Mouse (Mus musculus) MEL (cell line): ENCODE measurements around the gene Tmem199. TPM values are rescaled to one million over a fixed set of nuclear protein-coding genes. Genes with fewer than 3 reads are reported as not detected.
"Not testable (repeated sequence)": the region's sequence is repeated elsewhere in the genome, so short reads cannot be mapped to it uniquely, and the experiment has no call there.

Experiments used
- DNase-seq: peaks from one replicate; pipeline ENCODE4 v3.0.0; 2011; ENCODE audit warnings: low read depth, low spot score
- H3K27ac ChIP-seq: 2 replicates; pipeline ENCODE4 v1.5.1; 2012; ENCODE audit warnings: low read depth, mild to moderate bottlenecking, control low read depth, low read length, moderate library complexity; ENCODE audit not compliant: control insufficient read depth
- H3K27me3 ChIP-seq, 2 experiments: fragments of 150-350 bp in 1 of 2; sonication (generic) in 1 of 2; 2 replicates each; pipeline ENCODE4 v1.6.1; 2012; ENCODE audit warnings: low read length in 2 of 2, mild to moderate bottlenecking in 2 of 2, improper control_type of control experiment in 1 of 2, moderate library complexity in 1 of 2; ENCODE audit not compliant: insufficient read depth in 2 of 2, control insufficient read depth in 1 of 2
- H3K36me3 ChIP-seq, 2 experiments: 2 replicates each; pipeline ENCODE4 v1.6.1; 2012 to 2014; ENCODE audit warnings: low read length in 2 of 2, improper control_type of control experiment in 1 of 2, inconsistent platforms in 1 of 2, mild to moderate bottlenecking in 1 of 2; ENCODE audit not compliant: insufficient read depth in 2 of 2, control insufficient read depth in 1 of 2
- H3K4me1 ChIP-seq, 2 experiments: fragments of 150-350 bp in 1 of 2; sonication (generic) in 1 of 2; 2 replicates each; pipeline ENCODE4 v1.6.1; 2012; ENCODE audit warnings: low read length in 2 of 2, improper control_type of control experiment in 1 of 2, mild to moderate bottlenecking in 1 of 2; ENCODE audit not compliant: insufficient read depth in 2 of 2, control insufficient read depth in 1 of 2
- H3K4me3 ChIP-seq, 2 experiments: fragments of 150-350 bp in 1 of 2; sonication (generic) in 1 of 2; 2 replicates each; pipeline ENCODE4 v1.5.1; 2012; ENCODE audit warnings: low read depth in 2 of 2, low read length in 2 of 2, mild to moderate bottlenecking in 2 of 2, moderate library complexity in 2 of 2, control low read depth in 1 of 2, improper control_type of control experiment in 1 of 2; ENCODE audit not compliant: control insufficient read depth in 1 of 2, insufficient read depth in 1 of 2
- H3K79me2 ChIP-seq: 2 replicates; pipeline ENCODE4 v1.6.1; 2012; ENCODE audit warnings: mild to moderate bottlenecking, low read length, moderate library complexity; ENCODE audit not compliant: control insufficient read depth, poor library complexity, insufficient read depth
- H3K9ac ChIP-seq: 2 replicates; pipeline ENCODE4 v1.6.1; 2012; ENCODE audit warnings: low read depth, mild to moderate bottlenecking, control low read depth, low read length, moderate library complexity; ENCODE audit not compliant: control insufficient read depth, poor library complexity, severe bottlenecking
- H3K9me3 ChIP-seq: fragments of 150-350 bp; sonication (generic); replicated peaks from 2 replicates; pipeline ENCODE4 v1.6.1; 2012; ENCODE audit warnings: mild to moderate bottlenecking, low read length, improper control_type of control experiment, moderate library complexity; ENCODE audit not compliant: insufficient read depth
- BHLHE40 ChIP-seq: IDR thresholded peaks from 2 replicates; pipeline ENCODE4 v1.6.1; 2012; ENCODE audit warnings: low read depth, mild to moderate bottlenecking, inconsistent platforms, low read length, improper control_type of control experiment, borderline replicate concordance
- CHD2 ChIP-seq: IDR thresholded peaks from 2 replicates; pipeline ENCODE4 v1.6.1; 2011; ENCODE audit warnings: low read length, improper control_type of control experiment
- CTCF ChIP-seq, 3 experiments: IDR thresholded peaks in 2 of 3; conservative IDR thresholded peaks in 1 of 3; 2 replicates each; pipeline ENCODE4 v1.5.1; 2011 to 2012; ENCODE audit warnings: low read length in 3 of 3, low read depth in 2 of 3, mild to moderate bottlenecking in 2 of 3, improper control_type of control experiment in 1 of 3, inconsistent platforms in 1 of 3, mixed read lengths in 1 of 3, moderate library complexity in 1 of 3; ENCODE audit not compliant: control insufficient read depth in 1 of 3, insufficient read depth in 1 of 3, poor library complexity in 1 of 3, severe bottlenecking in 1 of 3
- E2F4 ChIP-seq: IDR thresholded peaks from 2 replicates; pipeline ENCODE4 v1.6.1; 2011; ENCODE audit warnings: low read depth, low read length, improper control_type of control experiment, borderline replicate concordance
- ELF1 ChIP-seq: IDR thresholded peaks from 2 replicates; pipeline ENCODE4 v1.6.1; 2014; ENCODE audit warnings: low read depth, mild to moderate bottlenecking, inconsistent platforms, low read length, improper control_type of control experiment, moderate library complexity
- JUND ChIP-seq: IDR thresholded peaks from 2 replicates; pipeline ENCODE4 v1.6.1; 2011; ENCODE audit warnings: low read depth, mild to moderate bottlenecking, improper control_type of control experiment, low read length
- MAZ ChIP-seq: IDR thresholded peaks from 2 replicates; pipeline ENCODE4 v1.6.1; 2012; ENCODE audit warnings: low read depth, mild to moderate bottlenecking, inconsistent platforms, low read length, improper control_type of control experiment
- MYB ChIP-seq: IDR thresholded peaks from 2 replicates; pipeline ENCODE4 v1.6.1; 2011; ENCODE audit warnings: mild to moderate bottlenecking, low read depth, low read length, improper control_type of control experiment
- NELFE ChIP-seq: IDR thresholded peaks from 2 replicates; pipeline ENCODE4 v1.6.1; 2011; ENCODE audit warnings: low read depth, low read length, improper control_type of control experiment
- POLR2A ChIP-seq, 2 experiments: IDR thresholded peaks; 2 replicates each; pipeline ENCODE4 v1.6.1; 2011 to 2012; ENCODE audit warnings: low read length in 2 of 2, mild to moderate bottlenecking in 2 of 2, control low read depth in 1 of 2, improper control_type of control experiment in 1 of 2, low read depth in 1 of 2, moderate library complexity in 1 of 2; ENCODE audit not compliant: control insufficient read depth in 1 of 2, insufficient read depth in 1 of 2, poor library complexity in 1 of 2
- RAD21 ChIP-seq: IDR thresholded peaks from 2 replicates; pipeline ENCODE4 v1.6.1; 2011; ENCODE audit warnings: mild to moderate bottlenecking, low read depth, low read length, improper control_type of control experiment
- SMC3 ChIP-seq: IDR thresholded peaks from 2 replicates; pipeline ENCODE4 v1.6.1; 2011; ENCODE audit warnings: low read depth, low read length, improper control_type of control experiment
- UBTF ChIP-seq: IDR thresholded peaks from 2 replicates; pipeline ENCODE4 v1.6.1; 2012; ENCODE audit warnings: low read depth, mild to moderate bottlenecking, inconsistent platforms, low read length, improper control_type of control experiment, moderate library complexity, borderline replicate concordance; ENCODE audit not compliant: insufficient read depth
- ZKSCAN1 ChIP-seq: IDR thresholded peaks from 2 replicates; pipeline ENCODE4 v1.6.1; 2012; ENCODE audit warnings: low read depth, mild to moderate bottlenecking, inconsistent platforms, low read length, improper control_type of control experiment, moderate library complexity
- polyA plus RNA-seq, 2 experiments: library from polyadenylated mRNA; stranded (reverse) in 1 of 2; unstranded in 1 of 2; fragments of >175 nt in 1 of 2; fragments of >200 nt in 1 of 2; gene quantifications; 2 replicates each; pipeline versions ENCODE4 v1.2.1 to v1.2.4; 2012; ENCODE audit warnings: low replicate concordance in 2 of 2, low read depth in 1 of 2; ENCODE audit not compliant: insufficient read length in 2 of 2, insufficient read depth in 1 of 2, missing spikeins in 1 of 2
- total RNA-seq: library from RNA; depleted of rRNA; stranded (reverse); fragments of 300-350 nt; gene quantifications from 2 replicates; pipeline ENCODE4 v1.2.3, GENCODE M21; 2012

The Tmem199 gene
- total and polyA plus RNA-seq, 3 experiments: 36.5 to 57.1 TPM; not detected in 1

DNA sequence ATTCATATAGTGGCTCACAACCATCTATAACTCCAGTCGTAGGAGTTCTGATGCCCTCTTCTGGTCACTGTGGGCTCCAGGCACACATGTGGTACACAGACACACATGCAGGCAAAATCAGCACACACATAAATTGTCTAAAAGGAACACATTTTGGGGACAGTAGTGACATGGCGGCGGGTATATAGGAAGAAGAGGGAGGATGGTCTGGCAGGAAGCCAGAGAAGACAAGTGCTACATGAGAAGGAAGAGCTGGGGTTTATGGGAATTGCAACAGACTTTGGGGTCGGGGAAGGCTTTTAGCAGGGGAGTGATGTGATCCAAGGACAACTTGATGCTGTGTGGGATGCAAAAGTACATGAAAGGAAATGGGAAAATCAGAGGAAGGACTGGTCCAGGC is 22.5 kb upstream of the Tmem199 start:
- no peak for DNase-seq
- H3K27me3 ChIP-seq: no peaks in the 10 kb centered on the region
- no peak overlapping the region for H3K4me3 ChIP-seq
- TF ChIP-seq BHLHE40 (no peak), SMC3 (peak; percentile 29; the same call in 1 of the 2 replicates), CTCF (IDR thresholded peaks at IDR 0.05 in 2 of 3, conservative IDR thresholded peaks at IDR 0.05 in 1 of 3; ENCODE audit: control insufficient read depth in 1 of 3, insufficient read depth in 1 of 3, low read depth in 2 of 3, low read length in 3 of 3, poor library complexity in 1 of 3, severe bottlenecking in 1 of 3) (peak; percentile 19 to 43 (median 29); a peak in 5 of 6 replicates), RAD21 (peak; percentile 11), ZKSCAN1 (no peak)
- H3K27ac ChIP-seq: no peak overlapping the region
- H3K9me3 ChIP-seq: no peaks in the 10 kb centered on the region
- peaks cover 3 to 25% of the 10 kb centered on the region in 2 experiments for H3K36me3 ChIP-seq
- H3K4me1 ChIP-seq: peaks cover 0 to 34% of the 10 kb centered on the region in 2 experiments; a peak in 3 of 4 replicates
- H3K9ac ChIP-seq: no peak overlapping the region
- peaks cover 23% of the 10 kb centered on the region for H3K79me2 ChIP-seq

DNA sequence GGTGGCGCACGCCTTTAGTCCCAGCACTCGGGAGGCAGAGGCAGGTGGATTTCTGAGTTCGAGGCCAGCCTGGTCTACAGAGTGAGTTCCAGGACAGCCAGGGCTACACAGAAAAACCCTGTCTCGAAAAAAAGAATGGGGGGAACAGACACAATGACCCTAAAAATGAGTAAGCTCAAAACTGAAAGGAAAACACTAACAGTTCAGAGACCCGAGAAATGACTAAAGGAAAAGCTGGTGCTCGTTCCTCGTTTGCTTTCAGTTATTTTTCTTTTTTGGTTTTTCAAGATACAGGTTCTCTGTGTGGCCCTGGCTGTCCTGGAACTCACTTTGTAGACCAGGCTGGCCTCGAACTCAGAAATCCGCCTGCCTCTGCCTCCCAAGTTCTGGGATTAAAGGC is 19.5 kb upstream of the Tmem199 start:
- peaks cover 0 to 12% of the 10 kb centered on the region in 2 experiments; a peak in 3 of 4 replicates for H3K4me1 ChIP-seq
- not testable (repeated sequence) for H3K4me3 ChIP-seq, H3K79me2 ChIP-seq, H3K36me3 ChIP-seq, H3K27me3 ChIP-seq, H3K9me3 ChIP-seq, H3K9ac ChIP-seq, DNase-seq, H3K27ac ChIP-seq

DNA sequence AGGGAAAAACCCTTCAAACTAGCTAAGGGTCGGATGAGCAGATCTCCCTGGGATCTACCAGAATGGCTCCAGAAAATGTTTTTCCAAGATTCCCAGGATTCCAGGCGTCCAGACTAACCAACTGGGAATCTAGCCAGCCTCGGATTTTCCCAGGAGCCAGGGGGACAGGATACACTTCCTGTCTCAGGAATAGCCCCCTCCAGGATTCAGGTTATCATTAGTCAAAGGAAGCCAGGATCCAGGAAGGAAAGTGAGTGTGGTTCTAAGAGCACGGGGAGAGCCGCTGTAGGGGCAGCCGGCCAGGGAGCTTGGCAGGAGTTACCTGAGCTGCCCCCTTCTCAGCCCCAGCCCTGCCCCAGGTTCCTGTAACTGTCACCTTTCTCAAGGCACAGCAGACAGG is 19.1 kb upstream of the Tmem199 start:
- H3K9me3 ChIP-seq: no peaks in the 10 kb centered on the region
- H3K27ac ChIP-seq: no peak overlapping the region
- no peak for TF ChIP-seq JUND
- TF ChIP-seq SMC3: no peak
- no peak for TF ChIP-seq ELF1
- no peak for TF ChIP-seq UBTF
- no peak for TF ChIP-seq POLR2A (IDR thresholded peaks at IDR 0.05; ENCODE audit: control insufficient read depth in 1 of 2, insufficient read depth in 1 of 2, low read depth in 1 of 2, low read length in 2 of 2, poor library complexity in 1 of 2)
- TF ChIP-seq E2F4: no peak
- TF ChIP-seq MAZ: no peak
- no peak for TF ChIP-seq NELFE
- TF ChIP-seq MYB: no peak
- TF ChIP-seq CHD2: no peak
- TF ChIP-seq RAD21: no peak
- no peaks in the 10 kb centered on the region for H3K79me2 ChIP-seq
- H3K4me1 ChIP-seq: peaks cover 0 to 12% of the 10 kb centered on the region in 2 experiments; a peak in 3 of 4 replicates
- H3K4me3 ChIP-seq: no peak overlapping the region
- no peaks in the 10 kb centered on the region for H3K27me3 ChIP-seq
- H3K36me3 ChIP-seq: peaks cover 0 to 8% of the 10 kb centered on the region in 2 experiments; a peak in 2 of 4 replicates
- no peak for DNase-seq
- no peak overlapping the region for H3K9ac ChIP-seq
